Mouse (Mus musculus) midbrain, embryonic 12.5 days (tissue): ENCODE data around the gene Ubash3a. TPM values are rescaled to one million over a fixed set of nuclear protein-coding genes. Genes with fewer than 3 reads are reported as not detected.

ENCODE experiments used
- ATAC-seq: fragments of 200-750 bp; cut with Nextera tagmentation; 2 replicates; pipeline ENCODE4 v1.8.0; 2017; ENCODE audit warnings: low read depth, moderate TSS enrichment, moderate library complexity; ENCODE audit not compliant: low FRiP score
- H3K27ac ChIP-seq: fragments of 300-500 bp; sonication (generic); replicated peaks from 2 replicates; pipeline ENCODE4 v1.5.1; 2016; ENCODE audit warnings: mild to moderate bottlenecking
- H3K27me3 ChIP-seq: fragments of 300-500 bp; sonication (generic); 2 replicates; pipeline ENCODE4 v1.6.1; 2016; ENCODE audit warnings: mild to moderate bottlenecking
- H3K36me3 ChIP-seq: fragments of 300-500 bp; sonication (generic); 2 replicates; pipeline ENCODE4 v1.6.1; 2016
- H3K4me1 ChIP-seq: fragments of 300-500 bp; sonication (generic); 2 replicates; pipeline ENCODE4 v1.6.1; 2016
- H3K4me2 ChIP-seq: fragments of 300-500 bp; sonication (generic); replicated peaks from 2 replicates; pipeline ENCODE4 v1.6.1; 2016; ENCODE audit warnings: mild to moderate bottlenecking, moderate library complexity
- H3K4me3 ChIP-seq: fragments of 300-500 bp; sonication (generic); 2 replicates; pipeline ENCODE4 v1.5.1; 2016; ENCODE audit warnings: mild to moderate bottlenecking
- H3K9ac ChIP-seq: fragments of 300-500 bp; sonication (generic); replicated peaks from 2 replicates; pipeline ENCODE4 v1.6.1; 2016; ENCODE audit warnings: mild to moderate bottlenecking, moderate library complexity
- H3K9me3 ChIP-seq: fragments of 300-500 bp; sonication (generic); 2 replicates; pipeline ENCODE4 v1.6.1; 2016; ENCODE audit warnings: mild to moderate bottlenecking
- WGBS: fragments of 180-500 bp; shearing (Covaris S2); methylation state at CpG from one replicate; pipeline ENCODE4 v1.1.7; 2016; 5-methylcytosine and 5-hydroxymethylcytosine counted together
- polyA plus RNA-seq: library from polyadenylated mRNA; unstranded; fragments of >200 nt; fragmentation: Nextera tagmentation; extraction: Ambion mirVana; gene quantifications from 2 replicates; pipeline ENCODE4 v1.2.1, GENCODE M21; 2016

Gene Ubash3a
- 0.09 and 0.17 TPM in 2 replicates for polyA plus RNA-seq

DNA sequence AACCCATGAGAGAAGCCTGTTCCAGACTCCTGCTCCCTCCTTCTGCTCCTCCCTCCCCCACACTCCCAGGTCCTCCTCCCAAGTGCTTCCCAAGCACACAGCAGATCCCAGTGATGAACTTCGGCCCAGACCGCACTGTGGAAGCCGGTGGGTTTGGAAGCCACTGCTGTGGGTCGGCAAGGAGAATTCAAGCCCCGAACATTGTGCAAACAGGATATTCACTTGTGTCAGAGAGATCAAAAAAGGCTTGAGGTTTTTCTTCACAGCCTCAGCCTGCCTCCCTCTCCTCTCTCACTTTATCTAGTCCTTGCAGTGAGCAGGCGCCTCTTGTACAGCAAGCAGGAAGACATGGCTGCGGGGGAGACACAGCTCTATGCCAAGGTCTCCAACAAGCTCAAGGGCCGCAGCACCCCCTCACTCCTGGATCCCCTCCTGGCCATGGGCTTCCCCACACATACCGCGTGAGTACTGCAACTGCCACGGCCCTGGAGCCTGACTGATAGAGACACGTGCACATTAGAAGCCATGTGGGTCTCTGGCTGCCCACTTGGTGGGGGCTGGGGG, at the start of gene Ubash3a:
Gene Ubash3a (plus strand): TSS at position 103 of the 564 bp plus-strand sequence.
- Histone ChIP-seq H3K9ac (no peak within 1 kb of the TSS), H3K9me3 (no peaks in the 10 kb centered on the region), H3K36me3 (no peaks in the 10 kb centered on the region), H3K27ac (no peak within 1 kb of the TSS), H3K4me3 (no peak within 1 kb of the TSS), H3K27me3 (no peaks in the 10 kb centered on the region), H3K4me2 (no peak within 1 kb of the TSS), H3K4me1 (no peaks in the 10 kb centered on the region)
- 78% methylated on average over 12 of the region's 12 CpGs for WGBS
- ATAC-seq, result no peak

DNA sequence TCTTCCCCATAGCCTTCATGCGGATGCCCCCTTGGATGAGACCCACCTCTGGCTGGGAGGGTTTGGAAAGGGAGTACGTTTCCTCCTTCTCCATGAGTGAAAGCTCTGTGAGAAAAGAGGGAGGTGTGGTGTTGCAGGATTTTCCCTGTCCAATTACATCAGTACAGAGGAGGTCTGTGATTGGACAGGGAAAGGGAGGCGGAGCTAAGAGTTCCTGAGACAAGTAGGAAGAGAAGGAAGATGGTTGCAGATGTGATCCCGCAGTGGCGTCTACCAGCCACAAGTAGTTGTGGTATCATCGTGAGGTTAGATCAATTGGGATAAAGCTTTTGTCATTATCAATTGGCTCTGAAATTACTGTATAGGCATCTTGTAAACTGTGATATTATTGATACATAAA, 49.8 kb upstream of the Ubash3a start:
- no peaks in the 10 kb centered on the region for H3K27me3 ChIP-seq
- WGBS, result 79% methylated on average over 6 of the region's 6 CpGs
- no peaks in the 10 kb centered on the region for H3K36me3 ChIP-seq
- no peak overlapping the region for H3K9ac ChIP-seq
- ATAC-seq, result no peak
- no peak overlapping the region for H3K27ac ChIP-seq
- H3K9me3 ChIP-seq, result no peaks in the 10 kb centered on the region
- no peak overlapping the region for H3K4me2 ChIP-seq
- no peak overlapping the region for H3K4me3 ChIP-seq
- H3K4me1 ChIP-seq, result 0 out of 2 replicates have a peak, but pooled peaks cover 2% of the 10 kb centered on the region

DNA sequence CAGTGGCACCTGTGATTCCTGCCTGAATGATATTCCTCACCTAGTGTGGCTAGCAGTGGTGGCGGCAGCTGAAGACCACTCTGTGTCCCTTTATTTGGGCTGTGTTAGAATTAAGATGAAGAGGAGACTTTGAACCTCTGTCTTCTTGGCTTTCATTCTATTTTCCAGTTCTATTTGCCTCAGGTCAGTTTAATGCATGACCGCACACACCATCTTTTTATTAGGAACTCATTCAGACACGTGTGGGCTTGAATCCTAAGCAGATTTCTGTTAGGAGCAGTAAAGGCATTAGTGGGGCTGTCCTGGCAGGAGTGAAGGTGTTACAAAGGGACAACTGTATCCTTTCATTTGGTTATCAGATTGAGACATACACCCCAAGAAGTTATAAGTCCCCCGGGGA, 47.4 kb upstream of the Ubash3a start:
- Histone ChIP-seq H3K27me3 (no peaks in the 10 kb centered on the region), H3K9ac (no peak overlapping the region), H3K4me2 (no peak overlapping the region), H3K4me3 (no peak overlapping the region), H3K27ac (no peak overlapping the region), H3K9me3 (no peaks in the 10 kb centered on the region), H3K36me3 (no peaks in the 10 kb centered on the region), H3K4me1 (no peaks in the 10 kb centered on the region)
- WGBS, result 70% methylated on average over 4 of the region's 4 CpGs
- no peak for ATAC-seq

DNA sequence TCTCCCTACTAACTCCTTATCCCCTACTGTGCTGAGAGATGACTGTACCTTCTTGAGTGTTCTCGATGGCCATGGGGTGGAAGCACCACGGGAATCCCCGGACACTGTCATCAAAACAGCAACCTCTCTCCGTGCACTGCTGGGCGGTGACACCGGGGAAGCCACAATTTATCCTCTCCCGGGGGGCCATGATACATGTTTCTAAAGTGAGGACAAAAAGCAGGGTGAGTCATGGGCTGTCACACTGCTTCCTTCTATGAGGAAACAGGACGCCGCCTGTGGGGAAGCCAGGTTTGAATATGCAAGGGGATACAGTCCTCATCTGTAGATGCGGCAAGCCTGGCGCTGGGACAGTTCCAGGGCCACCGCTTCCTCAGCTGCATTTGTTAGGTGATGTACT, 45.1 kb upstream of the Ubash3a start:
- ATAC-seq, result no peak
- H3K27ac ChIP-seq, result no peak overlapping the region
- no peaks in the 10 kb centered on the region for H3K9me3 ChIP-seq
- no peak overlapping the region for H3K4me2 ChIP-seq
- H3K9ac ChIP-seq, result no peak overlapping the region
- H3K27me3 ChIP-seq, result no peaks in the 10 kb centered on the region
- H3K36me3 ChIP-seq, result no peaks in the 10 kb centered on the region
- WGBS, result 90% methylated on average over 12 of the region's 12 CpGs
- no peak overlapping the region for H3K4me3 ChIP-seq
- no peaks in the 10 kb centered on the region for H3K4me1 ChIP-seq

DNA sequence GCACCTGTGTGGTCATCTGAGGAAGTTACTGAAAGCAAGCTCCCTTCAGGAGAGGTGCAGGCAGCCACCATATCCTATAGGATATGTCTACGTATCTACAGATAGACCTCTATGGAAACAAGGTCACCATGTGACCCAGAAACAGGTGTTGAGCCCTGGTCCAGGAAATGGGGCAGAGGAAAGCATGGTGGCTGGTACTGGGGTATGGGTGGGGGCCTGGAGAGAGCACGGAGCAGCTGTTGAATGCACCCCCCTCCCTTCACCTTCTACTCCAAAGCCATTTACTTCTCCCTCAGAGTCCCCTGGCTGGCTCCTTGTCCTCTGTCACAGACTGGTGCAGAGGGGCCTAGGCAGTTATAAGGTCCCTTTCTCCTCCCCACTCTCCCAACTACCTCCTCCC, 43.9 kb upstream of the Ubash3a start:
- H3K4me2 ChIP-seq, result no peak overlapping the region
- WGBS, result 93% methylated on average over 2 of the region's 2 CpGs
- no peak for ATAC-seq
- H3K27me3 ChIP-seq, result no peaks in the 10 kb centered on the region
- no peaks in the 10 kb centered on the region for H3K4me1 ChIP-seq
- H3K9me3 ChIP-seq, result no peaks in the 10 kb centered on the region
- H3K27ac ChIP-seq, result no peak overlapping the region
- no peak overlapping the region for H3K4me3 ChIP-seq
- H3K36me3 ChIP-seq, result no peaks in the 10 kb centered on the region
- H3K9ac ChIP-seq, result no peak overlapping the region

DNA sequence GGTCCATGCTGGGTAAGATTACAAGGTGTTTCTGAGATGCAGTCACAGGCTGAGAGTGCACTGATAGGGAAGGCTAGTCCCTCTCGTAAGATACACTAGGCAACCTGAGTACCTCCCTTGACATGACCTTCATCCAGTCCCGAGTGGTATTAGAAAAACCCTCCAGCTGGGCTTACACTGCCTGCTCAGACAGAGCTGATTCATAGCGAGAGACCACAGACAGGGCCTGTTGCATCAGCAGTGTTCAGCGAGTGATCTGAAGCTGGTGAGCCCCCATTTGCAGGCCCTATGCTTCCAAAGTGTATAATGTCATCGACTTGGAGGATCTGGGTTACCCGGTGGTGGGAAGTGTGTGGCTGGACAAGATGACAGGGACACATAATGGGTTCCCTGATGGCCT, 42.5 kb upstream of the Ubash3a start, which contains the start of gene Tff1:
Gene Tff1 (minus strand): TSS at position 151 of the 400 bp plus-strand sequence.
- no peaks in the 10 kb centered on the region for H3K36me3 ChIP-seq
- H3K4me2 ChIP-seq, result no peak within 1 kb of the TSS
- WGBS, result 95% methylated on average over 6 of the region's 6 CpGs
- no peaks in the 10 kb centered on the region for H3K27me3 ChIP-seq
- no peak for ATAC-seq
- H3K9me3 ChIP-seq, result no peaks in the 10 kb centered on the region
- H3K27ac ChIP-seq, result no peak within 1 kb of the TSS
- H3K9ac ChIP-seq, result no peak within 1 kb of the TSS
- H3K4me1 ChIP-seq, result no peaks in the 10 kb centered on the region
- no peak within 1 kb of the TSS for H3K4me3 ChIP-seq

DNA sequence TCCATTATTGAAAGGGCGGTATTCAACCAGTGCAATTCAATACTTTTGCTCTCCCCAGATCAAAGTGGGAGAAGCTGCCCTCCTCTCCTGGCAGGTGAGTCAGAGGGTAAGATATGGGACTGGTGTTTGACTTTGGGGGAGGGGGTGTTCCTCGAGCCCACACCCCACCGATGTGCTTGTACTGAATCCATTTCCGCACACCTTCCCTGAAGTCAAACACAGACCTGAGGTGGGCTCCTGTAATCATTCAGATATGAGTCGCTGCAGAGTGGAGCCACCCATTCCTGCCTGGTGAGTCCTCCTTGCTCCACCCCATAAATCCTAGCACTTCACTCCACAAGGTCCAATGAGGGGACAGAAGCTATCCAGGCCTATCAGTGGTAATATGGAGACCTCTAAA, 37.9 kb upstream of the Ubash3a start:
- no peak for ATAC-seq
- Histone ChIP-seq H3K36me3 (no peaks in the 10 kb centered on the region), H3K4me3 (no peak overlapping the region), H3K9ac (no peak overlapping the region), H3K4me1 (no peaks in the 10 kb centered on the region), H3K27ac (no peak overlapping the region), H3K4me2 (no peak overlapping the region), H3K27me3 (no peaks in the 10 kb centered on the region), H3K9me3 (no peaks in the 10 kb centered on the region)
- 93% methylated on average over 5 of the region's 5 CpGs for WGBS

DNA sequence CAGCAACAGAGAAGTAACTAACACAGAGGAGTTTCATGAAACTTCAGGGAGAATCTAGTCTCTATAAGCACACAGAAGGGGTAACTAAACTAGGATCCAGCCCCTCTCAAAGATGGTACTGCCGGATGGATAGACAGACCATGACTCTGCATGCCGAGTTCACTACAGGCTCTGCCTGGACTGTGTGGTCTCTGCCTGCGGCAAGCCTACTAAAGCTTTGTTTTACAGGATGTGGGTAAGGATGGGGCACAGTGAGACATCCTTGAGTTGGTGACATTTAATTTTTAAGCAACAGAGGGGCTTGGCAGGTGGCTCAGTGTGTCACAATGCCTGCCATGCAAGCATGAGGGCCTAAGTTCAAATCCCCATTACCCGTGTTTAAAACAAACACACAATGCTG, 31.4 kb upstream of the Ubash3a start:
- no peak overlapping the region for H3K4me2 ChIP-seq
- ATAC-seq, result no peak
- H3K27ac ChIP-seq, result no peak overlapping the region
- H3K4me1 ChIP-seq, result no peaks in the 10 kb centered on the region
- no peak overlapping the region for H3K4me3 ChIP-seq
- WGBS, result 94% methylated on average over 4 of the region's 4 CpGs
- no peaks in the 10 kb centered on the region for H3K27me3 ChIP-seq
- H3K9ac ChIP-seq, result no peak overlapping the region
- no peaks in the 10 kb centered on the region for H3K9me3 ChIP-seq
- no peaks in the 10 kb centered on the region for H3K36me3 ChIP-seq

DNA sequence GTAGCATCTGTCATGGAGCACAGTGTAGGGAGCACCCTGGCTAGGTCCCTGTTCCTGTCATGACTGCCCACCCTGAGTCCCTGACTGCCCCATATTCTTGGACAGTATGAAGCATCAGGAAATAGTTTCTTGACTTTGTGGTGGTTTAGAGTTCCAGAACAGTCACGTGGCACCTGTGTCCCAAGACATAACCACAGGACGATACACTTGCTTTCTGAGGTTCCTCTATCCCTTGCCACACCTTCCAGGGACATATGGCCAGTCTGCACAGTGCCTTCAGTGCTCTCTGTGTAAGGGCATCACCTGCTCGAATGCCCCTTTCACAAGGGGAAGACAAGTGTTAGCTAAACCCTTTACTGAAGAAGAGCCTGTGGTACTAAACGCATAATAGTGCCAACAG, 26.2 kb upstream of the Ubash3a start:
- Histone ChIP-seq H3K4me1 (no peaks in the 10 kb centered on the region), H3K27ac (no peak overlapping the region), H3K36me3 (no peaks in the 10 kb centered on the region), H3K4me2 (no peak overlapping the region), H3K9me3 (no peaks in the 10 kb centered on the region), H3K27me3 (no peaks in the 10 kb centered on the region), H3K4me3 (no peak overlapping the region), H3K9ac (no peak overlapping the region)
- no peak for ATAC-seq
- 88% methylated on average over 4 of the region's 4 CpGs for WGBS

DNA sequence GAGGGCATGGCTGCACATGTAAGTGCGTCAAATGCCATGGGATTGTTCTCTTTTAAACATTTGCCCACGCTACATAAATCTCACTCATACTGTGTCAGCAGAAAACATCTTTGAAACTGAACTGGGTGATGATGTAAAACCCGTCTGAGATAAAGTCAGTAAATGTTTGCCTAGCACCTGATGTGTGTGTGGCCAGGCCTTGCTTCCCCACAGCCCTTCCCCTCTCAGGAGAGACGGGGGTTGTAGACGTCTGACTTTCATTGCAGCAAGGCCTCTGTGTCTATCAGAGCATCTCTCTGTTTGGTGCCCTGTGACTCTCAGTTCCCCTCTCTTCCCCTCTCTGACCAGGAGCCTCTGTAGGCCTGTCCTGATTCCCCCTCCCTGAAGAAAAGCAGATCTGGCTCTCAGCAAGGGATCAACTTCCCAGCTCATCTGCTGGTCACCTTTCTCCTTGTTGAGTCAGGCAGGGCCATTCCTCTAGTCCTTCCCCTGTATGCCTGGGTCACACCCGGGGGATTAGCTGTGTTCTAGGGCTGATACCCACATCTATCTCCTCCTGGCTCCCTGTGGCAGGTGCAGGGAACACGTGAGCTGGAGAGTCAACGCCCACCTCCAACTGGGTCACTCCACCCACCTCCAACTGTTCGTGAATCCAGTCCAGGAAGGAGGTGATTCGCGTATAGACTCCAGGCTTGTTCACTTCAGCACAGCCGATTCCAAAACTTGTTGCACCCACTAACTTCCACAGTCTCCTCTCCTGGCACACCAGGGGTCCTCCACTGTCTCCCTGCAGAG, 24.3 kb upstream of the Ubash3a start:
- no peaks in the 10 kb centered on the region for H3K27me3 ChIP-seq
- H3K4me3 ChIP-seq, result no peak overlapping the region
- no peak overlapping the region for H3K4me2 ChIP-seq
- no peaks in the 10 kb centered on the region for H3K36me3 ChIP-seq
- H3K27ac ChIP-seq, result no peak overlapping the region
- H3K9ac ChIP-seq, result no peak overlapping the region
- ATAC-seq, result no peak
- H3K9me3 ChIP-seq, result no peaks in the 10 kb centered on the region
- no peaks in the 10 kb centered on the region for H3K4me1 ChIP-seq
- 70% methylated on average over 12 of the region's 12 CpGs for WGBS

DNA sequence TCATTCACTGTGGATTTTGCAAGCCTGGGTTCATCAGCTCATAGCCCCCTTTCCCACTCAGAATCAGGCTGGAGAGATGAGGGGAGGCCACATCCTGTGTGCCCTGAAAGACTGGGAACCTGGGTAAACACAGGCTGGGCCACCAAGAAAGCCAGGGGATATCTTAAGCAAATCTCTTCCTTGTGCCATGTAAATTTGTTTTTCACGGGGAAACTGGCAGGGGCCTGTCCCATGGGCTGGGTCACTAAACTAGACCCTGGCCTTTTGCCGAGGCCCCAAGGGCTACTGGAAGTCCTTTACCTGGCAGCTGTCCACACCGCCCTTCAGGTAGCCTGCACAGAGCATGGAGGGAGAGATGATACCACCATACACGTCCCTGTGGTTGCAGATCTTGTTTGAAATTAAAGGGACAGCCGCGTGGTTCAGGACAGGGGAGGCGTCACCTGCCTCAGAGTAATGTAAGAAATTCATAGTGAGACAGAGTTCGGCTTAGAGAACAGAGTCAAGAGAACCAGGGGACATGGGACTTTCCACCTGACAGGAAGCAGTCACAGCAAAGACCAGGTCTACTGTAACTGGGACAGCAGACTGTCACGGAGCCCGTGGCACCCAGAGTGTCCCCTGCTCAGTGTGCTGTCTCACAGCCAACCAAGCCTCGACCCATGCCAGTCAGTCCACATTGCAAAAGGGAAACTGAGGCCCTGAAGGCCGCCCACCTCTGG, 23.2 kb upstream of the Ubash3a start:
- H3K27ac ChIP-seq, result no peak overlapping the region
- H3K9me3 ChIP-seq, result no peaks in the 10 kb centered on the region
- H3K9ac ChIP-seq, result no peak overlapping the region
- ATAC-seq, result no peak
- 82% methylated on average over 12 of the region's 12 CpGs for WGBS
- no peaks in the 10 kb centered on the region for H3K27me3 ChIP-seq
- H3K4me1 ChIP-seq, result no peaks in the 10 kb centered on the region
- H3K4me3 ChIP-seq, result no peak overlapping the region
- H3K4me2 ChIP-seq, result no peak overlapping the region
- H3K36me3 ChIP-seq, result no peaks in the 10 kb centered on the region

DNA sequence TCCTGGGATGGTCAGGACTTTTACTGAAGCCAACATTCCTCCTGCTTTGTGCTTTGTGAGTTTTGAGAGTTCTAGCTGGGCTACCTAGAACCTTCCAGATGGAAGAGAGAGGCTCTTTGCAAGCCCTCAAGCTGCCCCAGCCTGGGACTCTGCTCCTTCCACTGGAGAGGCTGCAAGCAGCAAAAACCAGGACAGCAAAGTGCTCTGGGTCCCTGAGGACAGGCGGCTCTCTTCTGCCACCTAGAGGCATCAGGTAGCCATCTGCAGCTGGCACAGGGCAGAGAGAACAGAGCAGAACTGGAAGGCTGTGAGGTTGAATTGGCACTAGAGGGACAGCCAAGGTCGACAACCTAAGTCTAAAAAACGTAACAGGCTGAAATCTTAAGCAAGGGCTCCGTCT, 20.3 kb upstream of the Ubash3a start:
- Histone ChIP-seq H3K4me1 (no peaks in the 10 kb centered on the region), H3K9ac (no peak overlapping the region), H3K27me3 (no peaks in the 10 kb centered on the region), H3K27ac (no peak overlapping the region), H3K36me3 (no peaks in the 10 kb centered on the region), H3K4me3 (no peak overlapping the region), H3K9me3 (no peaks in the 10 kb centered on the region), H3K4me2 (no peak overlapping the region)
- no peak for ATAC-seq
- WGBS, result 21% methylated on average over 4 of the region's 4 CpGs
